Mouse (Mus musculus) fibroblast of lung, adult 2 months (primary cell): ENCODE measurements around the gene Vmn1r46.
A peak's percentile ranks its signal among the peaks of the same experiment; 100 is the strongest.
"Not testable (repeated sequence)": the region's sequence is repeated elsewhere in the genome, so short reads cannot be mapped to it uniquely, and the experiment has no call there.

ENCODE experiments used
- DNase-seq: peaks from one replicate; pipeline ENCODE4 v3.0.0-alpha.2; 2011; ENCODE audit warnings: low read depth

Vmn1r46 gene

DNA sequence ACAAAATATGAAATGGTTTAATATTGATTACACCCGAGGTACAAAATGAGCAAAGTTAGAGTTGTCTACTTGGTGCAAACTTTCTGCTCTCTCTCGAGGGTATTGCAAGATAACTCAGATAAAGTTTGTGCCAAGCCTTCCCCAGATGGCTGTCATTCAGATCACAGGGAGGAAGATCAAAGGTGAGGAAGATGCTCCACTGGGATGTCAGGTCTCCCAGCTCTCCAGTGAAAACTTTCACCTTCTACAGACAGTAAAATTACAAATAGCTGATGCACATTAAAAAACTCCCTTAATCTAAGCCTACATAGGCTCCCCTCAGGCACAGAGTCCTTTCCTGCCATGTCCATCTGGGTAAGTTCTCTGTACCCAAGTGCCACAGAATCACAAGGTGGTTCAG is at the start of gene Vmn1r46:
TSS of gene Vmn1r46 (plus strand) at position 301 of the 400 bp plus-strand sequence.
- no peak for DNase-seq

DNA sequence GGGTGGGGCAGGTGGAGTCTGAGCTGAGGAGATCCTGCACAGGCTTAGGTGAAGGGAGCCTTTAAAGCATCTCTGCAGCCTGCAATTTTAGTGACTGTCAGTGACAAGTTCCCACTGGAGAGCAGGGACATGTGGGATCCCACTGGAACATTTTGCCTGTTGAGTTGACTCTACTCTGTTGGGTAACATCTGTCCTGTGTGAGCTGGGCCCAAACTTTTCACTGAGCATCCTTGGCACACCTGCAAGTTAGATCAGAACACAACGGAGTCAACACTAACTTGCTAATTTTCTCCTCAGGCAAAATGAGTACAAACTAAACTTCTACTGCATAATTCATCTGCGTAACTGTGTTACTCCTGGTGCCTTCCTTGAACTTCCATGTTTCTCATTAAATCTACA is 28.6 kb upstream of the Vmn1r46 start, which contains the start of gene Vmn1r45:
TSS of gene Vmn1r45 (minus strand) at position 101 of the 400 bp plus-strand sequence.
- not testable (repeated sequence) for DNase-seq

DNA sequence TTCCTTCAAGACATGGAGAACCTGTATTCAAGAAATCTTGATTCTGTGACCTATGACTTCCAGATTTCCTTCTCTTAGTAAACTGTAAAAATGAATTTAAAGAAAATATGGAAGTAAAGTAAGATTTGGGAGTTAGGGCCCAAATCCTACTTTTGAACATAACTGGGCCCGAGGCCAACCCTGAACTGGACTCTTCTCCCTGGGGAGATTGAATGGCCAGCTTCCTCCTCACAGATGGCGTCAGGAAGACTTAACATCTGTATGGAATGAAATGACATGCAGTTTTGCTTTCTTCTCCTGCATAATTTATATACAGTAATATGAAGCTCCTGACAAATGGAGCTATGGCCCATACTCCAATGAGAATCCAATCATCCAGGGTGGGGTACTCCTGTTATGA is 28.2 kb upstream of the Vmn1r46 start:
- no peak for DNase-seq

DNA sequence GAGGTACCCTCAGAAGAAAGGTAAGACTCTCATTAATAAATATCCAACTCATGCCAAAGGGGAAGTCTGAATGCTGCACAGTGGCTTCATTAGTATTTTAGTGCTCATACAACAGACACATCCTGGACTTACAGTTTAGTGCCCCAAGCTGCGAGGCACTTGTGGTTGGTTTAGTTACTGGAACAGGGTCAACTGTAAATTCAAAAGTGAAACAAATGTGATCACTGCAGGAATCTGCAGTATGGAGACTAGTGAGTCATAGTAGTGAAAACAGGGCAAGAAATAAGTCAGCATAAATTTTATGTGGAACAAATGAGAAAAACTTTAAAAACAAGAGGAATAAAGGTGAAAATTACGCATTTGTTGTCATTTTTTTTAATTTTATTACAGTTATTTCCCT is 15.6 kb upstream of the Vmn1r46 start:
- DNase-seq: no peak

DNA sequence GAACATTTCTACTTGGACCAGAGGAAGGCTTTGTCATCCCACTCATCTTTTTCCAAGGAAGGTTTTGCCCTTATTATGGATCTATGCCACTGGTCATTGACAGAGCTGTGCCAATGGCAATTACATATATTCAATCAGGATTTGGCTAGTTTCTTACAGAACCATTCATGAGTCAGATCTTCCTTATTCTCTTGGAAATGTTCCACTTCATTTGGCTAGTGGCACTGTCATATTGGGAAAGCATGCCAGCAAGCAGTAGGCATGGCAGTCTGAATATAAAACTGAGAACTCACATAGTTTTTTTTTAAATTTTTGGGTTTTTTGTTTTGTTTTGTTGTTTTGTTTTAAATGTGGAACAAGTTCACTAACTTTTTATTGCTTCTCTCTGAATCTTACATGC is 2.8 kb upstream of the Vmn1r46 start:
- DNase-seq: no peak

DNA sequence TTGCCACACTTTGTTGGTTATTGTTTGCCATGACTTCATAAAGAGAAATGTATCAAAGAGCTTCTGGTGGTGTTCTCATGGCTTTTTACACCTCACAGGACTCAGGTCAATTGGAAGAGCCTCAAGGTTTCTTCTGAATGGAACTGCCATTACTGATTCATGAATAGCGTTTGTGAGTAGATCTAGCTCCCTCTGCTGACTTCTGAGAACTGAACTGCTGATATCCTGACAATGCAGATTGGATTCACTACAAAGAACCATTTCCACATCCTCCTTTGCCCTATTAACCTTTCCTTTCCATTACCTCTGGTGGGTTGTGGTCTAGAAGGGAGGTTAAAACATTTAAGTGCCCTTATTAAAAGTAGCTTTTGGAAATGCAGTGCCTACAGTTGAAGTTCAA is 16.9 kb downstream of the Vmn1r46 start:
- peak; percentile 5 for DNase-seq

DNA sequence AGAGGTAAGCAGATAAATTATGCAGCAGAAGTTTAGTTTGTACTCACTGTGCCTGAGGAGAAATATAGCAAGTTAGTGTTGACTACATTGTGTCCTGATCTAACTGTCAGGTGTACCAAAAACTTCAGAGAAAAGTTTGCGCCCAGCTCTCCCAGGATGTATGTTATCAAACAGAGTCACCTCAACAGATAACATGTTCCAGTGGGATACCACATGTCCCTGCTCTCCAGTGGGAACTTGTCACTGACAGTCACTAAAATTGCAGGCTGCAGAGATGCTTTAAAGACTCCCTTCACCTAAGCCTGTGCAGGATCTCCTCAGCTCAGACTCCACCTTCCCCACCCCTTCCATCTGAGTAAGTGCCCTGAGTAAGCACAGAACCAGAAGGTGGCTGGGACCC is 46.7 kb downstream of the Vmn1r46 start, which contains the start of gene Vmn1r47:
TSS of gene Vmn1r47 (plus strand) at position 301 of the 400 bp plus-strand sequence.
- DNase-seq: not testable (repeated sequence)
